Mouse (Mus musculus) midbrain, embryonic 11.5 days (tissue): ENCODE measurements at regions not wholly inside any gene's neighbourhood (a gene's known extent, or its start where the extent isn't known, plus 50 kb on each side); places are given as distances from the start of the nearest gene placed in this dataset.

Experiments
- ATAC-seq: fragments of 200-750 bp; cut with Nextera tagmentation; 2 replicates; pipeline ENCODE4 v1.8.0; 2017; ENCODE audit warnings: moderate TSS enrichment, moderate library complexity; ENCODE audit not compliant: low FRiP score
- DNase-seq: peaks from one replicate; pipeline ENCODE4 v3.0.0; 2015; ENCODE audit warnings: low spot score; ENCODE audit errors: missing footprints
- H3K27ac ChIP-seq: fragments of 300-500 bp; sonication (generic); 2 replicates; pipeline ENCODE4 v1.5.1; 2014; ENCODE audit warnings: low read depth, low read length
- H3K27me3 ChIP-seq: fragments of 300-500 bp; sonication (generic); 2 replicates; pipeline ENCODE4 v1.6.1; 2014; ENCODE audit warnings: mild to moderate bottlenecking, low read length, moderate library complexity, mixed read lengths; ENCODE audit not compliant: control insufficient read depth, insufficient read depth
- H3K36me3 ChIP-seq: fragments of 300-500 bp; sonication (generic); 2 replicates; pipeline ENCODE4 v1.6.1; 2014; ENCODE audit warnings: mild to moderate bottlenecking, low read length, moderate library complexity, mixed read lengths; ENCODE audit not compliant: control insufficient read depth, insufficient read depth
- H3K4me1 ChIP-seq: fragments of 300-500 bp; sonication (generic); 2 replicates; pipeline ENCODE4 v1.6.1; 2014; ENCODE audit warnings: low read length; ENCODE audit not compliant: control insufficient read depth, insufficient read depth
- H3K4me2 ChIP-seq: fragments of 300-500 bp; sonication (generic); 2 replicates; pipeline ENCODE4 v1.6.1; 2014; ENCODE audit warnings: mild to moderate bottlenecking, moderate library complexity
- H3K4me3 ChIP-seq: fragments of 300-500 bp; sonication (generic); 2 replicates; pipeline ENCODE4 v1.5.1; 2014; ENCODE audit warnings: low read depth, low read length
- H3K9ac ChIP-seq: fragments of 300-500 bp; sonication (generic); 2 replicates; pipeline ENCODE4 v1.6.1; 2014; ENCODE audit warnings: low read length
- H3K9me3 ChIP-seq: fragments of 300-500 bp; sonication (generic); 2 replicates; pipeline ENCODE4 v1.6.1; 2016; ENCODE audit warnings: low read length; ENCODE audit not compliant: control insufficient read depth
- WGBS: fragments of 180-500 bp; shearing (Covaris S2); extraction: QIAGEN DNeasy Blood & Tissue Kit; methylation state at CpG from one replicate; pipeline ENCODE4 v1.1.7; 2014; 5-methylcytosine and 5-hydroxymethylcytosine counted together

DNA sequence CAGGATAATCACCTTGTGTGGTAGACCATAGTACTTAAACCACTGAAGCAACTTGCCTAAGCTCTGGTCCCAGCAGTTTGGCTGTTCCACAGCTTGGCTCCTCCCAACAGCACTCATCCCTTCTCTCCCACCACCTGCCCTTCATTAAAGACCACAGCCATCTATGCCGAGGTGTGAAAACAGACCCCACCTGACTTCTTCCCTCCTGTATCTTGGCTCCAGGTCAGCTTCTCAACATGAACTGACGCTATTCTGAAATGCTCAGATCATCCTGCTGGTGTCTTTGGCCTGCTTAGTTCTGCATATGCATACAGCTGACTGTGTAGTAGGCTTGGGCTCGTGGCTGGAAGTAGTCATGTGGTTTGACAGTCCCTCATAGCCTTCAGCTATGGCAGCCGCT lies 177.1 kb downstream of the Abcc12 start:
- Histone ChIP-seq H3K4me1 (no peaks in the 10 kb centered on the region), H3K9me3 (no peaks in the 10 kb centered on the region), H3K27ac (no peak overlapping the region), H3K9ac (no peak overlapping the region), H3K4me2 (no peak overlapping the region), H3K4me3 (no peak overlapping the region), H3K36me3 (no peaks in the 10 kb centered on the region), H3K27me3 (no peaks in the 10 kb centered on the region)
- ATAC-seq (no peak), DNase-seq (peak; percentile 8)
- WGBS: 87% methylated on average over 4 of the region's 4 CpGs

DNA sequence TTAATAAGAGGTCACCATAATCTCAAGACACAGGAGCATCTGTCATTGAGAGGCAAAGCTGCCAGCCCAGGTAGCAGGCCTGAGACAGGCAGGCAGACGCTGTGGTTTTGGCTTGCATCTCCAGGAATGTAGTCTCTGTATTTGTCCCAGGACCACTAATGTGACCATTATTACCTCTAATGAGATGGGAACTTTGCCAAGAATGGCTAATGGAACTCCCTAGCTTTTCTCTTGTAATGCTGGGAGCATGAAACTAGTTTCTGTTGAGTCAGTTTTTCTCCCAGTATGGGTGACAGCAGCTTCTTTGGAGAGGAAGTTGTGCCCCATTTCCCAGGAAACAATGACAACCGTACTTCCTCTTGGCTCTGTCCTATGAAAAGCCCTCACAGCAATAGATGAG lies 178.5 kb downstream of the Abcc12 start:
- no peaks in the 10 kb centered on the region for H3K4me1 ChIP-seq
- H3K4me3 ChIP-seq: no peak overlapping the region
- DNase-seq: no peak
- no peaks in the 10 kb centered on the region for H3K9me3 ChIP-seq
- no peak for ATAC-seq
- no peaks in the 10 kb centered on the region for H3K36me3 ChIP-seq
- WGBS: 80% methylated on average over 2 of the region's 2 CpGs
- H3K4me2 ChIP-seq: no peak overlapping the region
- H3K27me3 ChIP-seq: no peaks in the 10 kb centered on the region
- H3K27ac ChIP-seq: no peak overlapping the region
- no peak overlapping the region for H3K9ac ChIP-seq

DNA sequence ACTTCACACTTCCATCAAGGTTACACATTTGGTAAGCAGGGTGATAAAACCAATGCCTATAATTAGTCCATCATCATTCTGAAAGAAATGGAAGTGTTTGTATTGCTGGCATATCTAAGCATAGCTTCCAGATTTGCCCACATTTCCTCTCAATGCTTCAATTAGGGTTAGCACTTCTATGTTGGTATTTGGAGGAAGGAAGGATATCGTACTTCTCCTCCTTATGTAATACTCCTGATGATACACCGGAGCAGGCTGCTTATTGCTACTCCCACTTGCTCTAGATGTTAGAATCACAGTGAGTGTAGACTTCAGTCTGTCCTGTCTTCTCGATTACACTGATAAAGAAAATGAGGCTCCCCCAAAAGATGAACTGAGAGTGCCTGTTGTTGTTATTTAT lies 185.4 kb downstream of the Abcc12 start:
- WGBS: 91% methylated on average over 3 of the region's 3 CpGs
- H3K27me3 ChIP-seq: no peaks in the 10 kb centered on the region
- ATAC-seq: no peak

DNA sequence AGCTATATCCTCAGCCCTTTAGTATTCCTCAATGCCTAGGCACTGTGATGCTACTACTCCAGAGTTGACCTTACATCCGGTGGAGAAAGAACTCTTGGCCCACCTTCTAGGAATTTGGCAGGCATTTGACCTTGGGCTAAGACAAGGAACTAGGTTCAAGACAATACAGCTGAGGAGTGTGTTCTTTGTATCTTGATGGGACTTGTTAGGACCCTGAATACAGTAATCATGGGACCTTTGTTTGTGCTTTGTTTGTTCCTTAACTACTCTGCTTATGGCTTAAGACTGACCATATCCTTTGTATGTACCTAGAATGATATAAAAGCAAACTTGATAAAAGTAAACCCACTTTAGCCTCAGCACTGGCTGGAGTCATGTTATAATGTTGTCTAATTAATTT lies 186.7 kb downstream of the Abcc12 start:
- no peak overlapping the region for H3K9ac ChIP-seq
- H3K4me2 ChIP-seq: no peak overlapping the region
- ATAC-seq (no peak), DNase-seq (peak; percentile 2)
- H3K9me3 ChIP-seq: no peaks in the 10 kb centered on the region; the same call in 1 of the 2 replicates
- 89% methylated on average over 1 of the region's 1 CpGs for WGBS
- no peaks in the 10 kb centered on the region for H3K27me3 ChIP-seq
- H3K4me3 ChIP-seq: no peak overlapping the region
- no peaks in the 10 kb centered on the region for H3K36me3 ChIP-seq
- H3K27ac ChIP-seq: no peak overlapping the region
- peaks cover 14% of the 10 kb centered on the region for H3K4me1 ChIP-seq

More for the DNA sequence above, 185.4 kb downstream of the Abcc12 start:
- DNase-seq: no peak
- Histone ChIP-seq H3K4me2 (no peak overlapping the region), H3K27ac (no peak overlapping the region), H3K4me3 (no peak overlapping the region), H3K9ac (no peak overlapping the region), H3K4me1 (peaks cover 4% of the 10 kb centered on the region), H3K36me3 (no peaks in the 10 kb centered on the region), H3K9me3 (no peaks in the 10 kb centered on the region; the same call in 1 of the 2 replicates)

DNA sequence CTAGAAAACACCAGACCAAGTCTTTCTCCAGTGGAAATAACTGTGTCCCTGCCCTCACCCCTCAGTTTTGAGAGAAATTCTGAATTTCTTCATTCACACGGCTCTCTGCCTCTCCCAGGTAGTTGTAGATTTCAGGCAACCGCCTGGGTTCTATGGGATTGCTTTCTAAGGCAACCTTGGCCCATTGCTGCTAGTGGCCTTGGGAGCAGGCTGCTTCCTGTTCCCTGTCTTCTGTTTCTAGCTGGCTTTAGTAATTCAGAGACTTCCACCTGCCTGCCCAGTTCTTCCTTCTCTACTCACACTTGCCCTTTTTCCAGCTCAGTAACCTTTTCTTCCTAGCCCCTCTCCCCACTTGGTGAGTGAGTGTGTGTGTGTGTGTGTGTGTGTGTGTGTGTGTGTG lies 187.1 kb downstream of the Abcc12 start:
- Histone ChIP-seq H3K4me2 (no peak overlapping the region), H3K9me3 (no peaks in the 10 kb centered on the region; the same call in 1 of the 2 replicates), H3K27ac (no peak overlapping the region), H3K4me1 (peaks cover 14% of the 10 kb centered on the region), H3K4me3 (no peak overlapping the region), H3K36me3 (no peaks in the 10 kb centered on the region), H3K27me3 (no peaks in the 10 kb centered on the region), H3K9ac (no peak overlapping the region)
- ATAC-seq: no peak
- DNase-seq: peak; percentile 61
- WGBS: 89% methylated on average over 2 of the region's 2 CpGs

DNA sequence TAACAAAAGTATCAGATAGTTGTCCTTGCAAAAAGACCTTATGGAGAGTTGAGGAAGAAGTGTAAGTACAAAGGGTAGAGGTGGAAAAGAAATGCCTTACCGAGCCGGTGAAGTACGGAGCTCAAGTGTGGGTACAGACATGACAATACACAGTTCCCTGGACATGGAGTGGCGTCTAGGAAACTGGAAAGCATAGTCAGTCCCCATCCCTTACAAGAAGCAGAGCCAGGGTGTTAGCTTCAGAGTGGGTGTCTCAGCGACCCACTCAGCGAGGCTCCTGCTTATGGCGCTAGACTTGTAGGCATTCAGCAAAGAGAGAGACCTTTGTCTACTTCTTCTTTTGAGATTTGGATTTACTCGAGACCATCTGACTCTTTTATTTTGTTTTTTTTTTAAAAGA lies 189.8 kb downstream of the Abcc12 start:
- no peak for DNase-seq
- 79% methylated on average over 8 of the region's 8 CpGs for WGBS

DNA sequence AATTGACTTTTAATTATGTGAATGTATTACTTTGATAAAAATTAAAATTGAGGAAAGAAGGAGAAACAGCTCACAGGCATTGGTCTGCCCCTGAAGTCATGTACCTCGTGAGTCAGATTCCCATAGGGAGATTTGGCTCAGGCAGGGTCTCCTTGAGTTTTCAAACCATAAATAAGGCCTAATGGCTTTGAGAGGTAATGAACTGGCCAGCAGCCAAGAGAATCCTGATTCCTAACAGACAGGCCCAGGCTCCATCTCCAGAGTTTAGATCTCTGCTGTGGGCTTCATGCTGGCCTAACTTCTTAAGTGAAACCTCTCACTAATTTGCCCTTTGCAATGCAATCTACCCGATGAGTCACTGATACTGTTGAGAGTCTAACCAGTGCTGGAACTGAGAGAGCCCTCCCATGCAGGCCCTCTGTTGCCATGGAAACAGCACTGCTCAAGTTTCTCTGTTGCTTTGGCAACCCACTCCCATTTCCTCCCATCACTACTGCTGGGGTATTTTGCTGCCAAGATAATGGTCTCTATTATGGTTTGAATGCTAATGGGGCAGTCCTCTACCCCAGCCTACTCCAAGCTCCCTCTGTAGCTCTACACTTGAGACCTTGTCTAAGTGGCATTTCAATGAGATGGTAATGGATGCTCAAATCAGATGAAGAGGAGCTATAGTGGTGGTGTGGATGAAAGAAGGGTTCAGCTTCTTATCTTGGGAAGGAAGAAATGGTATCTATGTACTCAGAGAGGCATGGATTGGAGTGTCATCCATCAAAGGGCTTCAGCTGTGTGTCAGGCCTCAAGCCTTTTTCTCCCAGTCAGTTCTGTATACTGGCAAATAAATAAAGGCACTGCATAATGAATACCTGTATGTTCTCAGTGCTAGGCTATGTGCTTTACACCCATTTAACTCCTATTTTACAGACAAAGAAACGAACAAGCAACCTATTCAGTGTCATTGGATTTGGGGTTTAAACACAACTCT lies 190.5 kb downstream of the Abcc12 start:
- ATAC-seq (peak; percentile 96), DNase-seq (peak; percentile 97)
- no peaks in the 10 kb centered on the region for H3K27me3 ChIP-seq
- peak overlapping the region; percentile 68 for H3K27ac ChIP-seq
- H3K4me2 ChIP-seq: no peak overlapping the region
- no peak overlapping the region for H3K9ac ChIP-seq
- H3K36me3 ChIP-seq: no peaks in the 10 kb centered on the region
- WGBS: 36% methylated on average over 3 of the region's 3 CpGs
- H3K4me1 ChIP-seq: peaks cover 18% of the 10 kb centered on the region
- H3K9me3 ChIP-seq: no peaks in the 10 kb centered on the region
- H3K4me3 ChIP-seq: no peak overlapping the region

More for the DNA sequence above, 189.8 kb downstream of the Abcc12 start:
- no peaks in the 10 kb centered on the region for H3K27me3 ChIP-seq
- no peak overlapping the region for H3K4me3 ChIP-seq
- H3K9ac ChIP-seq: no peak overlapping the region
- ATAC-seq: no peak
- H3K4me1 ChIP-seq: peaks cover 14% of the 10 kb centered on the region
- no peak overlapping the region for H3K4me2 ChIP-seq
- no peaks in the 10 kb centered on the region for H3K36me3 ChIP-seq
- H3K9me3 ChIP-seq: no peaks in the 10 kb centered on the region
- H3K27ac ChIP-seq: peak overlapping the region; percentile 5; the same call in 1 of the 2 replicates

DNA sequence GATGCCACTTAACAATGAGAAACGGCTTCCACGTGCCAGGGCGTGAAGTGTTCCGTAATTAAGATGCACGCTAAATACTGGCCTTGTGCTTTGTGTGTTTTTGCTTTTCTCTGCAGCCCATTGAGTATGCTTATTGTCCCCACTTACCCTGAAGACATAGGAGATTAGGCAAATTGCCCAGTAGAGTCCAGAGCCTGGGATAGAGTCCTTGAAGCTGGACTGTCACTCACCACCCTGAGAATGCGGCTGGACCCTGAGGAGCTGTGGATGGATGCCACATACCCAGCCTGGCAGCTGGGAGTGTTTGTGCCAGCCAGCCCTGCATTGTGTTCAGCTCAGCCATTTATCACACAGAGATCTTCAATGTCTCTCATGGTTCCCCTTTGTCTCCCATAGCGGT lies 195.2 kb downstream of the Abcc12 start:
- Histone ChIP-seq H3K4me3 (no peak overlapping the region), H3K36me3 (no peaks in the 10 kb centered on the region), H3K27me3 (peaks cover 5% of the 10 kb centered on the region; the same call in 1 of the 2 replicates), H3K9ac (no peak overlapping the region), H3K9me3 (no peaks in the 10 kb centered on the region), H3K4me2 (no peak overlapping the region), H3K27ac (no peak overlapping the region), H3K4me1 (peaks cover 15% of the 10 kb centered on the region)
- peak; percentile 87 for DNase-seq
- ATAC-seq: peak; percentile 51
- 43% methylated on average over 7 of the region's 7 CpGs for WGBS

DNA sequence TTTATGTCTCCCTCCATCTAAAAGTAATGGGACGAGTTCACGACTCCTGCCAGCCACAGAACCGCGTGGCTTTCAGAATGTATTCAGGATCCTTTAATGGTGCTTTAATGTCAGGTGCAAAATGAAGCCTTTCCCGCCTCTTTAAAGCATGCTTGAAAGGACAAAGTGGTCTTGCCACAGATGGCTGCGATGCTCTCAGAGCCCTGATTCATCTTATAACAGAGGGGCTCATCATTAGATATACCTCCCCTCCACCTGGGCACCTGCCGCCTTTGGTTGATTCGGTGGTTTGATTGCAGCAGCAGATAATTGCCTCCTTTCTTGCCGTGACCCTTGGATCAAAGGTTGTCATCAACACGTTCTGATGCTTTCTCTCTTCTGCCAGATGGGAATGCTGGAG lies 198.5 kb downstream of the Abcc12 start:
- no peak overlapping the region for H3K4me3 ChIP-seq
- peaks cover 5% of the 10 kb centered on the region; the same call in 1 of the 2 replicates for H3K27me3 ChIP-seq
- no peak overlapping the region for H3K4me2 ChIP-seq
- WGBS: 91% methylated on average over 10 of the region's 10 CpGs
- ATAC-seq (no peak), DNase-seq (no peak)
- no peaks in the 10 kb centered on the region for H3K9me3 ChIP-seq
- H3K36me3 ChIP-seq: no peaks in the 10 kb centered on the region
- no peak overlapping the region for H3K9ac ChIP-seq
- no peak overlapping the region for H3K27ac ChIP-seq
- H3K4me1 ChIP-seq: peaks cover 5% of the 10 kb centered on the region
